Mouse (Mus musculus) liver, adult 2 months (tissue): ENCODE measurements at regions not wholly inside any gene's neighbourhood (a gene's known extent, or its start where the extent isn't known, plus 50 kb on each side); places are given as distances from the start of the nearest gene placed in this dataset.

Experiments
- CTCF ChIP-seq: fragments of 200-500 bp; IDR thresholded peaks from 2 replicates; pipeline ENCODE4 v1.5.1; 2011; ENCODE audit warnings: low read depth, low read length, control low read depth
- POLR2A ChIP-seq: fragments of 200-500 bp; IDR thresholded peaks from 2 replicates; pipeline ENCODE4 v1.6.1; 2011; ENCODE audit warnings: low read length, control low read depth; ENCODE audit not compliant: insufficient read depth; ENCODE audit errors: extremely low read depth

GRCm38 (mm10) chr9:98142121-98142520 is 109.1 kb upstream of the Clstn2 start:
- TF ChIP-seq POLR2A: no peak
- TF ChIP-seq CTCF: no peak
